Mouse (Mus musculus) cortical plate, adult 2 months (tissue): ENCODE results near the gene Pbx2.

Experiments used
- CTCF ChIP-seq: fragments of 200-500 bp; IDR thresholded peaks from 2 replicates; pipeline ENCODE4 v1.5.1; 2011; ENCODE audit warnings: mild to moderate bottlenecking, control low read depth, low read length; ENCODE audit not compliant: insufficient read depth; ENCODE audit errors: extremely low read depth
- POLR2A ChIP-seq: fragments of 200-500 bp; IDR thresholded peaks from 2 replicates; pipeline ENCODE4 v1.6.1; 2011; ENCODE audit warnings: mild to moderate bottlenecking, low read length, control low read depth; ENCODE audit not compliant: insufficient read depth; ENCODE audit errors: extremely low read depth

GRCm38 (mm10) chr17:34601796-34602195 lies 10.7 kb downstream of the Pbx2 start:
- TF ChIP-seq POLR2A (no peak), CTCF (no peak)
